Mouse (Mus musculus) mesoderm, embryonic 11.5 days (tissue): ENCODE data around the gene Slc7a5.
A peak's percentile ranks its signal among the peaks of the same experiment; 100 is the strongest.

Experiments
- DNase-seq: peaks from one replicate; pipeline ENCODE4 v3.0.0-alpha.2; 2012; ENCODE audit warnings: low read depth, low spot score

Gene Slc7a5

DNA sequence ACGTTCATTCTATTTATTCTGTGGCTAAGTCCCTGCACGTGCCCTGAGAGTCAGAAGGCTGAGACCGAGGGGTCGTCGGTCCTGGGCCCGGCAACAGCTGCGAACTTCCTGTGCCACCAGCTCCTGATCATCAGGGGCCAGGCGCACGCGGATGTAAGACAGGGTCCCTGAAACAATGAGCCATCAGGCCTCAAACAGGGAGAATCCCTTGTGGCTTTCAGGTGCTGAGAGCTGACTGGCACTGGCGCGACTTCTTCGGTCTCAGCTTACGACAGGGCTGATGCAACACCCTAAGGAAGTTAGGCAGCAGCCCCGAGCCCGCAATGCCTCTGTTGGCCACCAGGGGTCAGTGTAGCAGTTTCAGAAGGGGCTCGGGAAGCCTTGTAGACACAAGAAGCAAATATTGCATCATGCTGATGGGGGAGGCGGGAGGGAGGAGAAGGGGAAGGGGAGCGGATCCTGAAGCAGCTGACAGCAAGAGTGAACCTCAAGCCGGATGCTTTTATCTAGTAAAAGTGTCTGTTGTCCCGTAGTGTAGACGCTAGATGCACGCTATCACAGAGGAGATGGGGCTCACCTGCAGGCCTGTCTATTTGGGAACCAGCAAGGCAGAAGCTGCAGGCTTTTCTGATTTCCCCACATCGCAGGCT is 56.5 kb downstream of the Slc7a5 start:
- peak; percentile 97 for DNase-seq

DNA sequence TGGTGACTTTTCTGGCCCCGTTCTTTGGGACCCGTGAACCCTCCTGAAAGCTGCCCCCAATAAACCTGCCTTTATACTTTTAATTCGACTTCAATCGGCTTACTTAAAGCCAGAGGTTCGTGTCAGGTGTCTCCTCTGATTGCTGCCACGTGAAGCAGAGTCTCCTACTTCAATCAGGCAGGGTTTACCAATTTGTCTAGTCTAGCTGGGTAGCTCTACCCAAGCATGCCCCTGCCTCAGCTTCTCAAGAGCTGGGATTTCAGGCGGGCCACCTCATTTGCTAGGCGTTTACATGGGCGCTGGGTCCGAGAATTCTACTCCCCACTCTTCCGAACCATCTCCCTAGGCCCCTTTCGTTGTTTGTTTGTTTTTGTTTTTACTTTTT is 57.1 kb downstream of the Slc7a5 start:
- DNase-seq, result no peak

DNA sequence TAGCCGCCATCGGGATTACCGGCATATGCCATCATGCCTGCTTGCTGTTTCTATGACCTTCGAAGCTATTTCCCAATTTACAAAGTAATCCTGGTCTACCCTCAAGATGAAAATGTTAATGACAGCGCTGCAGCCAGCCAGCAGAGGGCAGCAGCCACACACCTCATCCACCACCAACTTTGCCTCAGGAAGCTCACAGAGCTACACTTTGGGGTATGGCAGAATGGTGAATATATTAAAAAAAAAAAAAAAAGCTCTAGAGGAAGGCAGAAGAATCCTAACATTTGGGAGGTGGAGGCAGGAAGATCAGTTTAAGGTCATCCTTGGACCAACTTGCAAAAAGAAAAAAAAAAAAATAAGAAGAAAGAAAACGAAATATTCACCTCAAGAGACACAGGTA is 57.5 kb downstream of the Slc7a5 start:
- DNase-seq, result peak; percentile 83

DNA sequence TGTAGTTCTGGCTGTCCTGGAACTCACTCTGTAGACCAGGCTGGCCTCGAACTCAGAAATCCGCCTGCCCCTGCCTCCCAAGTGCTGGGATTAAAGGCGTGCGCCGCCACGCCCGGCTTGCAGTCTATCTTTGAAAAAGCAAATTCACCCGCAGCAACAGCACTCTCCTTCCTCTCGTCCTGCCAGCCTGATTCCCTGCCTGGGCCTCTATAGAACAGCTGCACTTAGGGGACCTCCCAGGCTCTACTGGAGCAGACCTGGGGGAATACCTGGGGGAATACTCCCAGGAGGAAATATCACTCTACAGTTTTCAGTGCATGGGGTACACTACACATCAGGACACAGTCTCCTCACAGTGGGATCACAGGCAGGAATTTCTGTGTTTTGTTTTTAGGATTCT is 58.2 kb downstream of the Slc7a5 start:
- DNase-seq, result no peak

DNA sequence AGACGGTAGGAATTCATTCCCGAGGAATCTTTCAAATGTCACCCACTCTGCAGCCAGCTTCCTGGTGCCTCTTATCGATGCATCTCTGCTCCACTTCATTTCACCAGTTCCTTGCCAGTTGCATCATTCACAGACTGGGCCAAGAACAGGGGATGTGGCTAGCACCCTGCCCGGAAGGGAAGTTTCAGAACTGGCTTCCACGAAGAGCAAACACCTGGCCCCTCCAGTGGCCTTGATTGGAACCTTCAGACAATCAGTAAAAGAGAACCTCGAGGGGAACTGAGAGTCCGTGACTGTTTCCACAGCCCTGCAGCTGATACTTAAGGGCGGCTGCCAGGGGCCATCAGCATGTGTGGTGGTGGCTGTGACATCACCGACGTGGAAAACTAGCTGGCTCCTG is 59.0 kb downstream of the Slc7a5 start:
- no peak for DNase-seq

DNA sequence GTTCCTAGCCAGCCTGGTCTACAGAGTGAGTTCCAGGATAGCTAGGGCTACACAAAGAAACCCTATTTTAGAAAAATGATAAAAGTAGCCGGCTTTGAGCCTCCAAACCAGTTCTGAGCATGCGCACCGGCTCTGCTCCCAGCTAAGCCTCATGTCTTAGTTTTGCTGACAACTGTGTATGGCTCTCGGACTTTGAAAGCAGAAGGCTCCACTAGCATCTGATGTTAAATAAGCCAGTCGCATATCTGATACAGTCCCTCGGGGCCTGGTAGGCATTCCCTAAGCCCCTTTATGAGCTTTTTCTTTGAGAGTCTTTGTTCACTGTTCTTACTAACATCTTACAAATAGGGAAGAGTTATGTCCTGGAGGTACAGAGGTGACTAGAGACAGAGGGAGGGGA is 59.5 kb downstream of the Slc7a5 start:
- DNase-seq, result no peak

DNA sequence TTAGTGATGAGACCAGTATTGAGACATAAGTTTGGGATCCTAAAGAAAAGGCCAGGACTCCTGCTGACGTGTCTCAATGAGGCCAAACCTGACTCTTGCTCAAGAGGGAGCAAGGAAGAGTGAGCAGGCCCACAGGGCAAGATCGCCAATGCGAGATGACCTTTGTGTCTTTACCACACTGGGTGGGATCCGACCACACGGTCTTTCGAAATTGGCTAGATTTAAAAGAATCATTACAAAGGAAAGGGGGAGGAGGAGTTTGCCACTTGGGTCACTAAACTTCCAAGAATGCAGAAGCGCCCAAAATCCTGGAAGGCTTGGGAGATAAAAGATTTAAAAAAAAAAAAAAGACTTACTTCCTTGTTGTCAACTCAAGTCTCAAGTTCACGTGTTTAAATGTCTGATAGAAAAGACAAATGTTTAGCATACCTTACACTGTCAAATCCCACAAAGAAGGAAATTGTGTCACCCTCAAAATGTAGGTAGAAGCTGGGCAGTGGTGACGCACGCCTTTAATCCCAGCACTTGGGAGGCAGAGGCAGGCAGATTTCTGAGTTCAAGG is 60.2 kb downstream of the Slc7a5 start:
- no peak for DNase-seq

DNA sequence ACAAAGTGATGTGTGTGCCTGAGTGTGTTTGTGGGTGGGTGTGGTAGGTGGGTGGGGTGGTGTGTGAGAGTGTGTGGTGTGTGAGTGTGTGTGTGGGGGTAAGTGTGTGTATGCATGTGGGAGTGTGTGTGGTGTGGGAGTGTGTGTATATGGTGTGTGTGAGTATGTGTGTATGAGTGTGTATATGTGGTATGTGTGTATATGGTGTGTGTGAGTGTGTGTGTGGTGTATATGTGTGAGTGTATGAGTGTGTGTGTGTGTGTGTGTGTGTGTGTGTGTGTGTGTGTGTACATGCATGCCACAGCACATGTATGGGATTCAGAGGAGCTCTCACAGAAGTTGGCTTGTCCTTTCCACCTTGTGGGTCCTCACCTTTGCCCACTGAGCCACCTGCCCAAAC is 60.7 kb downstream of the Slc7a5 start:
- no peak for DNase-seq

DNA sequence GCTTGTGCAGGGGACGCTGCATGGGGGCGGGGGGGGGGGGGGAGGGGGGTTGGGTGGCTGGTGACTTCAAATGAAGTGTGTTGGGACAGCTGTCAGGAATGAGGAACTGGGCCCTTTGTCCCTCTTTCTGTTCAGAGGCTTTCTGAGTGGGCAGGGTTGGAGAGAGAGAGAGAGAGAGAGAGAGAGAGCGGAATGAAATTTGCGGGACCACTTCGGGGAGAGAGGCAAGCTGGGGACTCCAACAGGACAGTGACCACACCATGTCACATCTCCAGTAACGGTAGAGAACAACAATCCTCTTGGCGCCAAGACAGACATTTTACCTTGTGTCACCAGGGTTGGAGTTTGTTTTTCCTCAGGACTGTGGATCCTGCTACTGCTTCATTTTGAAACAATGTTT is 62.7 kb downstream of the Slc7a5 start:
- no peak for DNase-seq

DNA sequence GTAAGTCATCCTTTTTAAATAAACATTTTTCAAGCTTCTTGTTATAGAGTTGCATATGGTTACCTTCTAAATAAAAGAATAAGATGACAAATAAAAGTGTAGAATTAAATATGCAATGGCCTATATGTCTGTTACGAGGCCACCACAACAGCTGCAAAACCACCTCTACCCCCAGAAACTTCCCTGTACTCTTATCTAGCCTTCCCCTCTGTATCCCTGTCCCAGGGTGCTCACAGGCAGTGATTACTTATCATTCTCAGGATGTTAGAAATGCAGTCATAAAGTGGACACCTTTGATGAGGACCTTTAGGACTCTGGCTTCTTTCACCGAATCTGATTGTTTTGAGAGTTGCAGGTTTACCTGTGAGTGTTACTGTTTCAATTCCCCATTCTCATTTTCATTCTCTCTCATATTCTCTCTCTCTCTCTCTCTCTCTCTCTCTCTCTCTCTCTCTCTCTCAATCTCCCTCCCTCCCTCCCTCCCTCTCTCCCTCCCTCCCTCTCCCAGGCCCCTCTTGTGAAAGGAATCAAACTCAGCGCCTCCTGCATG is 64.2 kb downstream of the Slc7a5 start:
- DNase-seq, result no peak

DNA sequence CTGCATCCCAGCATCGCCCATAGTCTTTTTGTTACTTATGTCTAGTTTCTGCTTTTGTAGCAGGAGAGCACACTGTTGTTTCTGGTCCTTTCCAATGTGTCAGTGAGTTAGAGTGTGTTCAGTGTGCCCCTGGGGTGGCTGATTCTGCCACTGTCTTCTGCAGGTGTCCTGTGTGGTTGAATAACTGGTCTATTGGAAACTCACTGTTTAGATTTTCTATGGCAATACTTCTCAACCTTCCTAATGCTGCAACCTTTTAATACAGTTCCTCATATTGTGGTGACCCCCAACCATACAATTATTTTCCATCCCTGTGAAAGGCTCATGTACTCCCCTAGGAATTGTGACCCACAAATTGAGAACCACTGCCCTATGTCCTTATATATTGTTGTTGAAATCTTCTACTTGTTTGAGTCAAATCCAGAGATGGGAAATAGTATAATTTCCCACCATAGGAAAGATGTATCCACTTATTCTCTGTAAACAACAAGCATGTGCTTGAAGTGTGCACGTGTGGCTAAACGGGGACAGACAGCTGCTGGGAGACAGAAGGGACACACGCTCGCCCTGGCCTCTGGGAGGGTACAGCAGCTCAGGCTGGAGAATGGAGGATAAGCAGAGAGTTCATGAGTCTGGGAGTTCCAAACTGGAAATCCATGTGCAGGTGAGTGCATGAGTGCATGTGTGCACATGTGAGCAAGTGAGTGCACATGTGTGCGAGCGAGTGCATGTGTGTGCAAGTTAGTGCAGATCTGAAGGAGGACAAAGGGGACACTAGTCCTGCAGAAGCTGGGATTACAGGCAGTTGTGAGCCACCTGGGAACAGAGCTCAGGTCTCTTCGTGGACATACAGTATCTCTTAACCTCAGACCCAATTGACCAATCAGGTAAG is 65.2 kb downstream of the Slc7a5 start:
- DNase-seq, result no peak

DNA sequence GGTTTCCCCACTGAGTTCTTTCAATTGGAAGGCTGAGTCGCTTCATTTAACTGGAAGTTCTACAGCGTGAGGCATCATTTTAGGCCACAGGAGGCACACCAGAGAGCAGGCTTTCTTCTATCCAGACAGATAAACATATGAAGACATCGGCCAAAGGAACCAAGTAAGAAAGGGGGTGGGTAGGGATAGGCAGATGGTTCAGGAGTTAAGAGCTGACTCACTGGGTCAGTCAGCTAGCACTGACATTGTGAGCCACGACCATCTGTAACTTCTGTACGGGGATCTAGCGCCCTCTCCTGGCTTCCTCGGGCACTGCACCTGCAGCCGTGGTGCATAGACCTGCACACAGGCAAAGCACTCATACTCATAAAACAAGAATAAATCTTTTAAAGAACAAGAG is 66.3 kb downstream of the Slc7a5 start:
- DNase-seq, result peak; percentile 83

DNA sequence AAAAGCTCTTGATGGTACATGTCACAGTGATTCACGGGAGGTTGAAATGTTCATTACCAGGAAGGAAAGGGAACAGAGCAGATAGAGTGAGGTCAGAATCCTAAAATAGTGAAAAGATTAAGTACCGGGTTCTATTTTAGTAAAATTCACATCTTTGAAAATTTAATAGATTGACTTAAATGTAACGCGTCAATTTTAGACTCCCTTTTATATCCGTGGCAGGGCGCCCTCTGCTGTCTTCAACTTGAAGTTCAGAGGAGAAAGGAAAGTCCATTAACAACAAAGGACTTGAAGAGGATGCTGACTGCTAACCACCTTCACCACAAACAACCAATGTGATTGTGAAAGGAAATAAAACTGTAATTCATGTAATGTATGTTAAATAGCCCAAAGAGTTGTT is 75.0 kb downstream of the Slc7a5 start:
- peak; percentile 71 for DNase-seq

DNA sequence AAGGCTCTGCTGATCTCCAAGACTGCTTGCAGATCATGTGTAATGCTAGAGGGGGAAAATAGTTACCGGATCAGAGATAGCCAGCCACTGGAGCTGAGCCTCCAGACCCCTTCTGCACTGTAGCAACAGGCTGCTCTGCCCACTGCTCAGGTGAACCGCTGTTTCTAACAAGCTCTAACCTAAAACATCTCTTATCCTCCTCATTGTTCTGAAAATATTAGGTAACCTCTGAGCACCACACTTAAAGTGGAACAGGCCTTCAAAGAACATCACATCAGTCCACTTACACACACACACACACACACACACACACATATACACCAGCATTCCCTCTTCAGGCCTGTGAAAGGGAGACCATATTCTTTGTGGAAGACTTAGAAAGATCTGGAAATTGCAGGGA is 75.4 kb downstream of the Slc7a5 start:
- no peak for DNase-seq
